Mouse (Mus musculus) v-Abl transformed pro-B cells (cell line): ENCODE measurements at regions not wholly inside any gene's neighbourhood (a gene's known extent, or its start where the extent isn't known, plus 50 kb on each side); places are given as distances from the start of the nearest gene placed in this dataset.

Source experiments
- in situ Hi-C, 2 experiments: fragments of 400-800 bp; cut with MboI; formaldehyde crosslinking; loops; one replicate each; pipeline ENCODE4 v1.15.1; 2025; ENCODE audit not compliant: unreplicated experiment in 2 of 2

- in situ Hi-C loops, result no loop called here
Measured at GRCm38 (mm10) chr12:118432703-118433102, 131.5 kb upstream of the Sp4 start.

GRCm38 (mm10) chr12:118428384-118428783 lies 127.1 kb upstream of the Sp4 start:
- in situ Hi-C loops, result no loop called here

GRCm38 (mm10) chr12:118415956-118416355 lies 114.7 kb upstream of the Sp4 start:
- in situ Hi-C loops, result no loop called here

GRCm38 (mm10) chr12:118411767-118412430 lies 110.7 kb upstream of the Sp4 start:
- in situ Hi-C loops, result loop anchor here in 1 of 2 experiments (5.0 kb wide), 1 partner anchor 35 kb away; no protein-coding TSS in a partner anchor

GRCm38 (mm10) chr12:118410917-118411316 lies 109.7 kb upstream of the Sp4 start:
- in situ Hi-C loops, result loop anchor here in 1 of 2 experiments (5.0 kb wide), 1 partner anchor 34 kb away; no protein-coding TSS in a partner anchor

GRCm38 (mm10) chr12:118405135-118405534 lies 103.9 kb upstream of the Sp4 start:
- in situ Hi-C loops, result no loop called here

GRCm38 (mm10) chr12:118404171-118404570 lies 102.9 kb upstream of the Sp4 start:
- in situ Hi-C loops, result no loop called here

GRCm38 (mm10) chr12:118403519-118404087 lies 102.4 kb upstream of the Sp4 start:
- in situ Hi-C loops, result no loop called here

GRCm38 (mm10) chr12:118401377-118401776 lies 100.1 kb upstream of the Sp4 start:
- in situ Hi-C loops, result no loop called here

GRCm38 (mm10) chr12:118391654-118392053 lies 90.4 kb upstream of the Sp4 start:
- in situ Hi-C loops, result no loop called here

- in situ Hi-C loops, result no loop called here
Measured at GRCm38 (mm10) chr12:118381013-118381412, 79.8 kb upstream of the Sp4 start.

- in situ Hi-C loops, result loop anchor here (5.0 kb wide), 2 partner anchors 34 to 76 kb away; partner anchors contain the start of gene Sp4 (in 1 of the 2)
Measured at GRCm38 (mm10) chr12:118377898-118378297, 76.7 kb upstream of the Sp4 start.

GRCm38 (mm10) chr12:118376521-118377493 lies 75.6 kb upstream of the Sp4 start:
- in situ Hi-C loops, result loop anchor here (5.0 kb wide), 2 partner anchors 35 to 75 kb away; partner anchors contain the start of gene Sp4 (in 1 of the 2)

- in situ Hi-C loops, result no loop called here
Measured at GRCm38 (mm10) chr12:118373250-118373649, 72.0 kb upstream of the Sp4 start.

- in situ Hi-C loops, result no loop called here
Measured at GRCm38 (mm10) chr12:118371905-118372304, 70.7 kb upstream of the Sp4 start.

- in situ Hi-C loops, result no loop called here
Measured at GRCm38 (mm10) chr12:118367307-118368076, 66.3 kb upstream of the Sp4 start.

GRCm38 (mm10) chr12:118352866-118353265 lies 51.6 kb upstream of the Sp4 start:
- in situ Hi-C loops, result no loop called here

GRCm38 (mm10) chr12:118351421-118351820 lies 50.2 kb upstream of the Sp4 start:
- in situ Hi-C loops, result no loop called here
